Mouse (Mus musculus): Measurements from ENCODE around the gene Tln2. TPM values are rescaled to one million over a fixed set of nuclear protein-coding genes. Genes with fewer than 3 reads are reported as not detected.

Tln2 gene
- polyA plus RNA-seq, 1 experiment from 2014 or later: 27.6 TPM

GRCm38 (mm10) chr9:67572790-67573682 lies 13.5 kb upstream of the Tln2 start:
- Histone ChIP-seq H3K36me3 (ENCODE audit: control insufficient read depth, insufficient read depth, low read length) (no peaks in the 10 kb centered on the region), H3K4me2 (ENCODE audit: low read length) (no peak overlapping the region), H3K9ac (ENCODE audit: low read length) (no peak overlapping the region), H3K4me3 (ENCODE audit: low read depth, low read length) (no peak overlapping the region), H3K9me3 (ENCODE audit: control insufficient read depth, low read length) (no peaks in the 10 kb centered on the region), H3K27me3 (replicated peaks; ENCODE audit: control insufficient read depth, insufficient read depth, low read length) (no peaks in the 10 kb centered on the region), H3K27ac (ENCODE audit: low read depth) (no peak overlapping the region), H3K4me1 (replicated peaks; ENCODE audit: control insufficient read depth, insufficient read depth, low read length) (peaks cover 17% of the 10 kb centered on the region)
- 42% methylated on average over 10 of the region's 10 CpGs for WGBS
- no peak for DNase-seq (ENCODE audit: low spot score)
- no peak for ATAC-seq (replicated peaks; ENCODE audit: low FRiP score, low TSS enrichment, low read depth)

DNA sequence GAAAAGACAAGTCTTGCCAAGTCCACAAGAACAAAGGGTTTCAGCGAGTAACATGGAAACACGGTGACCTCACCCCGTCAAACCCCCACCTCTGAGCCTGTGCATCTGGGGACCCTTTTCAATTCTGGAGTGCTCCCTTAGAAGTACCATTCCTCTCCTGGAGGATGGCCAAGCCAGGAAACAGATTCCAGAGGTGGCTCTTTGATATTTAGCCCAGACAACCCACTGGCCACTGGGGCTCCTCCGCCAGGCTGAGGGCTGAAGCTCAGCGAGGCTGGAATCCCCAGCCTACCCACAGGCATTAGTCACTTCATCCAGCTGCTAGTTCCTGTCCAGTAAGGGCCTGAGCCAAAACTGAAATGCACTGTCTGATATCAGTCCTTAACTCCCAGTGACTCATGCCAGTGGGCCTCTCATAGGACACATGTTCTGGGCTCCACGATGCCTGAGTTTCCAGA lies 6.3 kb upstream of the Tln2 start:
- Histone ChIP-seq H3K9ac (ENCODE audit: low read length) (no peak overlapping the region), H3K36me3 (ENCODE audit: control insufficient read depth, insufficient read depth, low read length) (no peaks in the 10 kb centered on the region), H3K9me3 (ENCODE audit: control insufficient read depth, low read length) (no peaks in the 10 kb centered on the region), H3K27ac (ENCODE audit: low read depth) (no peak overlapping the region), H3K4me2 (ENCODE audit: low read length) (no peak overlapping the region), H3K27me3 (replicated peaks; ENCODE audit: control insufficient read depth, insufficient read depth, low read length) (no peaks in the 10 kb centered on the region), H3K4me1 (replicated peaks; ENCODE audit: control insufficient read depth, insufficient read depth, low read length) (no peaks in the 10 kb centered on the region), H3K4me3 (ENCODE audit: low read depth, low read length) (no peak overlapping the region)
- WGBS: 71% methylated on average over 6 of the region's 6 CpGs
- no peak for ATAC-seq (replicated peaks; ENCODE audit: low FRiP score, low TSS enrichment, low read depth)
- DNase-seq (ENCODE audit: low spot score): no peak

DNA sequence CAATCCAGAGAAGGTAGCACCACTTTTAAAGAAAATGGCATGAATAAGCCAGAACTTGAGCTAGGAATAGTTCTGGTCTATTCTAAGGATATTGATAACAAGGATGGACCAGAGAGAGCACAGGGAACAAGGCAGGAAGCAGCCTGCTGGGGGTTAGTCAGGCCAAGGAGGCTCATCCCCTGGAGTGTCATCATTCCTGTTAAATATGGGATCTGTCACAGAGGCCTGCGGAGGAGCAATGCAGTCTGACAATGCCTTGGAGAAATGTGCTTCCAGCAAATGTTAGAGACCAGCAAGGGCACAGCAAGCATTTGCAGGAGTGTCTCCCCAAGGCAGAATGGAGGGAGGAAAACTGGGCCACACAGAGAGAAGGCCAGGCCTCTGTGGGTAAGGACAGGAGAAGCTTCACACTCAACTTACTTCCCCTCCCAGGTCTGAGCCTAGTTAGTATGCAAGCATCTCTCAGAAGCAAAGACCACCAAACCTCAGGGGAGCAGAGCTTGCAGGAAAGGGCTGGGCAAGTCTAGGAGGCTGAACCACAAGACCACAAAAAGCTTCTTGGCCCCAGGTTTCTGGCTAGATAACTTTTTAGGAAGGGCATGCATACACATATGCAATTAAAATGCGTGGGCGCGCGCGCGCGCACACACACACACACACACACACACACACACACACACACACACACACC lies 9.5 kb downstream of the Tln2 start:
- ATAC-seq (replicated peaks; ENCODE audit: low FRiP score, low TSS enrichment, low read depth): no peak
- Histone ChIP-seq H3K9me3 (ENCODE audit: control insufficient read depth, low read length) (no peaks in the 10 kb centered on the region), H3K4me2 (ENCODE audit: low read length) (no peak overlapping the region), H3K27me3 (replicated peaks; ENCODE audit: control insufficient read depth, insufficient read depth, low read length) (no peaks in the 10 kb centered on the region), H3K4me3 (ENCODE audit: low read depth, low read length) (no peak overlapping the region), H3K27ac (ENCODE audit: low read depth) (no peak overlapping the region; the same call in 1 of the 2 replicates), H3K36me3 (ENCODE audit: control insufficient read depth, insufficient read depth, low read length) (no peaks in the 10 kb centered on the region), H3K9ac (ENCODE audit: low read length) (no peak overlapping the region), H3K4me1 (replicated peaks; ENCODE audit: control insufficient read depth, insufficient read depth, low read length) (0 out of 2 replicates have a peak, but pooled peaks cover 9% of the 10 kb centered on the region)
- 89% methylated on average over 8 of the region's 8 CpGs for WGBS
- no peak for DNase-seq (ENCODE audit: low spot score)

GRCm38 (mm10) chr9:67549332-67549731 lies 10.2 kb downstream of the Tln2 start:
- Histone ChIP-seq H3K27me3 (replicated peaks; ENCODE audit: control insufficient read depth, insufficient read depth, low read length) (no peaks in the 10 kb centered on the region), H3K4me2 (ENCODE audit: low read length) (no peak overlapping the region), H3K27ac (ENCODE audit: low read depth) (no peak overlapping the region; the same call in 1 of the 2 replicates), H3K36me3 (ENCODE audit: control insufficient read depth, insufficient read depth, low read length) (no peaks in the 10 kb centered on the region), H3K4me1 (replicated peaks; ENCODE audit: control insufficient read depth, insufficient read depth, low read length) (0 out of 2 replicates have a peak, but pooled peaks cover 9% of the 10 kb centered on the region), H3K4me3 (ENCODE audit: low read depth, low read length) (no peak overlapping the region), H3K9ac (ENCODE audit: low read length) (no peak overlapping the region), H3K9me3 (ENCODE audit: control insufficient read depth, low read length) (no peaks in the 10 kb centered on the region)
- DNase-seq (ENCODE audit: low spot score): no peak
- ATAC-seq (replicated peaks; ENCODE audit: low FRiP score, low TSS enrichment, low read depth): no peak
- 42% methylated on average over 4 of the region's 4 CpGs for WGBS

GRCm38 (mm10) chr9:67546650-67547049 lies 12.9 kb downstream of the Tln2 start:
- 75% methylated on average over 5 of the region's 5 CpGs for WGBS
- Histone ChIP-seq H3K27me3 (replicated peaks; ENCODE audit: control insufficient read depth, insufficient read depth, low read length) (no peaks in the 10 kb centered on the region), H3K36me3 (ENCODE audit: control insufficient read depth, insufficient read depth, low read length) (no peaks in the 10 kb centered on the region), H3K4me3 (ENCODE audit: low read depth, low read length) (no peak overlapping the region), H3K9ac (ENCODE audit: low read length) (no peak overlapping the region), H3K4me2 (ENCODE audit: low read length) (no peak overlapping the region), H3K27ac (ENCODE audit: low read depth) (no peak overlapping the region), H3K4me1 (replicated peaks; ENCODE audit: control insufficient read depth, insufficient read depth, low read length) (0 out of 2 replicates have a peak, but pooled peaks cover 12% of the 10 kb centered on the region), H3K9me3 (ENCODE audit: control insufficient read depth, low read length) (no peaks in the 10 kb centered on the region)
- ATAC-seq (replicated peaks; ENCODE audit: low FRiP score, low TSS enrichment, low read depth) (no peak), DNase-seq (ENCODE audit: low spot score) (no peak)

- 0 out of 2 replicates have a peak, but pooled peaks cover 12% of the 10 kb centered on the region for H3K4me1 ChIP-seq (replicated peaks; ENCODE audit: control insufficient read depth, insufficient read depth, low read length)
- H3K27ac ChIP-seq (ENCODE audit: low read depth): no peak overlapping the region
- DNase-seq (ENCODE audit: low spot score): no peak
- no peak overlapping the region for H3K4me3 ChIP-seq (ENCODE audit: low read depth, low read length)
- ATAC-seq (replicated peaks; ENCODE audit: low FRiP score, low TSS enrichment, low read depth): no peak
- no peaks in the 10 kb centered on the region for H3K9me3 ChIP-seq (ENCODE audit: control insufficient read depth, low read length)
- H3K27me3 ChIP-seq (replicated peaks; ENCODE audit: control insufficient read depth, insufficient read depth, low read length): no peaks in the 10 kb centered on the region
- H3K4me2 ChIP-seq (ENCODE audit: low read length): no peak overlapping the region
- H3K9ac ChIP-seq (ENCODE audit: low read length): no peak overlapping the region
- 81% methylated on average over 3 of the region's 3 CpGs for WGBS
- no peaks in the 10 kb centered on the region for H3K36me3 ChIP-seq (ENCODE audit: control insufficient read depth, insufficient read depth, low read length)
These were observed 13.7 kb downstream of the Tln2 start for GRCm38 (mm10) chr9:67545794-67546193.

GRCm38 (mm10) chr9:67544783-67545182 lies 14.7 kb downstream of the Tln2 start:
- no peak overlapping the region for H3K9ac ChIP-seq (ENCODE audit: low read length)

DNA sequence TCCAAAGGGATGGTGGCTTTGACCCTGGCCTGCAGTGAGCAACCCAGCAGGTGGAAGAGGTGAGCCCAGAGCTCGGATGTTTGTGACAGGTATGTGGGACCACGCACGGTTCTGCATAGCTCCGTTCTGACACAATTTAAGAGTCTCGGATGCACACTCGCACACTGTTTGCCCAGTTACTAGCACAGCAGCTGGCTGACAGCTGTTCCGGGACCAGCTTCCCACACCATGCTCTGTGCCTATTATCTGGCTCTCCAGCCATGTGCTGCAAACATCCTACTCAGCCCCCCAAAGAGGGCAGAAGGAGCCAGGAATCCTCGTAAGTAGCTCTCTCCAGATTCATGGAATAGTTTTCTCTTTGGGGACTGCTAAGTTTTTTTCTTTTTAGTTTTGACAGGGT lies 17.6 kb downstream of the Tln2 start:
- no peak for ATAC-seq (replicated peaks; ENCODE audit: low FRiP score, low TSS enrichment, low read depth)

More at GRCm38 (mm10) chr9:67544783-67545182, 14.7 kb downstream of the Tln2 start:
- H3K27ac ChIP-seq (ENCODE audit: low read depth): no peak overlapping the region
- ATAC-seq (replicated peaks; ENCODE audit: low FRiP score, low TSS enrichment, low read depth): no peak
- no peak overlapping the region for H3K4me3 ChIP-seq (ENCODE audit: low read depth, low read length)
- DNase-seq (ENCODE audit: low spot score): no peak
- H3K36me3 ChIP-seq (ENCODE audit: control insufficient read depth, insufficient read depth, low read length): no peaks in the 10 kb centered on the region
- no peaks in the 10 kb centered on the region for H3K27me3 ChIP-seq (replicated peaks; ENCODE audit: control insufficient read depth, insufficient read depth, low read length)
- no peaks in the 10 kb centered on the region for H3K9me3 ChIP-seq (ENCODE audit: control insufficient read depth, low read length)
- 51% methylated on average over 7 of the region's 7 CpGs for WGBS
- H3K4me1 ChIP-seq (replicated peaks; ENCODE audit: control insufficient read depth, insufficient read depth, low read length): peaks cover 11% of the 10 kb centered on the region; the same call in 1 of the 2 replicates
- no peak overlapping the region for H3K4me2 ChIP-seq (ENCODE audit: low read length)

More for the DNA sequence above, 17.6 kb downstream of the Tln2 start:
- H3K9me3 ChIP-seq (ENCODE audit: control insufficient read depth, low read length): no peaks in the 10 kb centered on the region
- peaks cover 3% of the 10 kb centered on the region; the same call in 1 of the 2 replicates for H3K4me1 ChIP-seq (replicated peaks; ENCODE audit: control insufficient read depth, insufficient read depth, low read length)
- no peak overlapping the region for H3K4me3 ChIP-seq (ENCODE audit: low read depth, low read length)
- H3K36me3 ChIP-seq (ENCODE audit: control insufficient read depth, insufficient read depth, low read length): no peaks in the 10 kb centered on the region
- H3K9ac ChIP-seq (ENCODE audit: low read length): no peak overlapping the region
- DNase-seq (ENCODE audit: low spot score): no peak
- no peak overlapping the region for H3K27ac ChIP-seq (ENCODE audit: low read depth)
- WGBS: 48% methylated on average over 8 of the region's 8 CpGs
- H3K4me2 ChIP-seq (ENCODE audit: low read length): no peak overlapping the region
- no peaks in the 10 kb centered on the region for H3K27me3 ChIP-seq (replicated peaks; ENCODE audit: control insufficient read depth, insufficient read depth, low read length)

Measured in intestine, embryonic 14.5 days (tissue).